Mouse (Mus musculus) liver, adult 2 months (tissue): Measurements from ENCODE around the gene Mindy2. TPM values are rescaled to one million over a fixed set of nuclear protein-coding genes. Genes with fewer than 3 reads are reported as not detected.

Source experiments
- DNase-seq: peaks from one replicate; pipeline ENCODE4 v3.0.0-alpha.2; 2011; ENCODE audit warnings: low read depth, low spot score; ENCODE audit errors: extremely low read depth
- H3K27ac ChIP-seq: fragments of 200-500 bp; replicated peaks from 2 replicates; pipeline ENCODE4 v1.5.1; 2012; ENCODE audit warnings: low read depth, mild to moderate bottlenecking, control low read depth, inconsistent platforms, low read length; ENCODE audit not compliant: insufficient read depth
- H3K27me3 ChIP-seq: fragments of 200-500 bp; 2 replicates; pipeline ENCODE4 v1.6.1; 2012; ENCODE audit warnings: mild to moderate bottlenecking, moderate library complexity, low read length, inconsistent platforms; ENCODE audit not compliant: control insufficient read depth, insufficient read depth
- H3K36me3 ChIP-seq: fragments of 200-500 bp; 2 replicates; pipeline ENCODE4 v1.6.1; 2012; ENCODE audit warnings: low read length, inconsistent platforms; ENCODE audit not compliant: control insufficient read depth, insufficient read depth
- H3K4me1 ChIP-seq: fragments of 200-500 bp; 2 replicates; pipeline ENCODE4 v1.6.1; 2011; ENCODE audit warnings: low read length; ENCODE audit not compliant: control insufficient read depth, insufficient read depth
- H3K4me3 ChIP-seq: fragments of 200-500 bp; 2 replicates; pipeline ENCODE4 v1.5.1; 2011; ENCODE audit warnings: low read depth, mild to moderate bottlenecking, control low read depth, low read length, moderate library complexity; ENCODE audit not compliant: insufficient read depth
- H3K79me2 ChIP-seq: fragments of 200-500 bp; 2 replicates; pipeline ENCODE4 v1.6.1; 2012; ENCODE audit warnings: inconsistent platforms, mild to moderate bottlenecking, low read length, moderate library complexity; ENCODE audit not compliant: control insufficient read depth, insufficient read depth
- H3K9ac ChIP-seq: fragments of 200-500 bp; 2 replicates; pipeline ENCODE4 v1.6.1; 2012; ENCODE audit warnings: low read depth, mild to moderate bottlenecking, control low read depth, inconsistent platforms, low read length
- CTCF ChIP-seq: fragments of 200-500 bp; IDR thresholded peaks from 2 replicates; pipeline ENCODE4 v1.5.1; 2011; ENCODE audit warnings: low read depth, low read length, control low read depth
- POLR2A ChIP-seq: fragments of 200-500 bp; IDR thresholded peaks from 2 replicates; pipeline ENCODE4 v1.6.1; 2011; ENCODE audit warnings: low read length, control low read depth; ENCODE audit not compliant: insufficient read depth; ENCODE audit errors: extremely low read depth
- WGBS: fragments of 180-500 bp; shearing (Covaris S2); methylation state at CpG from one replicate; pipeline ENCODE4 v1.1.7; 2018; 5-methylcytosine and 5-hydroxymethylcytosine counted together
- polyA plus RNA-seq: library from polyadenylated mRNA; depleted of rRNA; stranded (reverse); fragments of >200 nt; gene quantifications from 2 replicates; pipeline ENCODE4 v1.2.3, GENCODE M21; 2012; rRNA removed
- total RNA-seq: library from RNA; depleted of rRNA; stranded (reverse); fragments of >200 nt; gene quantifications from 2 replicates; pipeline ENCODE4 v1.2.3, GENCODE M21; 2014; rRNA removed

Mindy2 gene
- total RNA-seq (17.2 and 18.2 TPM in 2 replicates), polyA plus RNA-seq (2.5 and 3.0 TPM in 2 replicates)

GRCm38 (mm10) chr9:70657013-70657967, at the start of gene Mindy2:
Gene Mindy2 (minus strand): TSS chr9:70657174.
- Histone ChIP-seq H3K36me3 (peaks cover 1% of the 10 kb centered on the region; the same call in 1 of the 2 replicates), H3K27ac (peak within 1 kb of the TSS; percentile 91), H3K79me2 (peaks cover 11% of the 10 kb centered on the region), H3K4me3 (peak within 1 kb of the TSS; percentile 95), H3K9ac (peak within 1 kb of the TSS; percentile 97), H3K4me1 (peaks cover 17% of the 10 kb centered on the region), H3K27me3 (no peaks in the 10 kb centered on the region)
- WGBS: under 1% methylated on average over 67 of the region's 67 CpGs
- DNase-seq: peak; percentile 85
- no peak for TF ChIP-seq CTCF
- peak; percentile 82; the same call in 1 of the 2 replicates for TF ChIP-seq POLR2A

- WGBS: 89% methylated on average over 1 of the region's 1 CpGs
- no peaks in the 10 kb centered on the region for H3K4me1 ChIP-seq
Observed at GRCm38 (mm10) chr9:70706444-70706843, 49.5 kb upstream of the Mindy2 start.

GRCm38 (mm10) chr9:70703597-70704203, 46.7 kb upstream of the Mindy2 start:
- 98% methylated on average over 5 of the region's 5 CpGs for WGBS
- DNase-seq: no peak

More at GRCm38 (mm10) chr9:70706444-70706843, 49.5 kb upstream of the Mindy2 start:
- no peak for DNase-seq
- no peak overlapping the region for H3K27ac ChIP-seq
- no peak overlapping the region for H3K4me3 ChIP-seq
- peaks cover 2% of the 10 kb centered on the region; the same call in 1 of the 2 replicates for H3K36me3 ChIP-seq
- H3K9ac ChIP-seq: no peak overlapping the region
- TF ChIP-seq POLR2A (no peak), CTCF (no peak)
- no peaks in the 10 kb centered on the region; the same call in 1 of the 2 replicates for H3K79me2 ChIP-seq
- H3K27me3 ChIP-seq: no peaks in the 10 kb centered on the region

GRCm38 (mm10) chr9:70698090-70698489, 41.1 kb upstream of the Mindy2 start:
- Histone ChIP-seq H3K4me3 (no peak overlapping the region), H3K4me1 (no peaks in the 10 kb centered on the region), H3K27ac (no peak overlapping the region), H3K79me2 (peaks cover 18% of the 10 kb centered on the region), H3K36me3 (no peaks in the 10 kb centered on the region), H3K27me3 (no peaks in the 10 kb centered on the region), H3K9ac (no peak overlapping the region)
- TF ChIP-seq POLR2A (no peak), CTCF (no peak)
- DNase-seq: no peak
- 29% methylated on average over 1 of the region's 1 CpGs for WGBS

More at GRCm38 (mm10) chr9:70703597-70704203, 46.7 kb upstream of the Mindy2 start:
- no peaks in the 10 kb centered on the region for H3K4me1 ChIP-seq
- no peaks in the 10 kb centered on the region for H3K27me3 ChIP-seq
- no peak overlapping the region for H3K4me3 ChIP-seq
- H3K79me2 ChIP-seq: peaks cover 2% of the 10 kb centered on the region
- H3K36me3 ChIP-seq: peaks cover 2% of the 10 kb centered on the region; the same call in 1 of the 2 replicates
- TF ChIP-seq POLR2A (no peak), CTCF (no peak)
- no peak overlapping the region for H3K27ac ChIP-seq
- no peak overlapping the region for H3K9ac ChIP-seq

GRCm38 (mm10) chr9:70695723-70696122, 38.7 kb upstream of the Mindy2 start:
- 85% methylated on average over 2 of the region's 2 CpGs for WGBS
- H3K4me3 ChIP-seq: no peak overlapping the region
- H3K4me1 ChIP-seq: no peaks in the 10 kb centered on the region

More at GRCm38 (mm10) chr9:70695723-70696122, 38.7 kb upstream of the Mindy2 start:
- Histone ChIP-seq H3K9ac (no peak overlapping the region), H3K79me2 (peaks cover 18% of the 10 kb centered on the region), H3K27ac (no peak overlapping the region), H3K36me3 (no peaks in the 10 kb centered on the region), H3K27me3 (no peaks in the 10 kb centered on the region)
- no peak for TF ChIP-seq CTCF
- TF ChIP-seq POLR2A: no peak
- no peak for DNase-seq
